Mouse (Mus musculus) liver, embryonic 14.5 days (tissue): ENCODE results near the gene Trmt10a.
"Not testable (repeated sequence)": the region's sequence is repeated elsewhere in the genome, so short reads cannot be mapped to it uniquely, and the experiment has no call there.

ENCODE experiments used
- CTCF ChIP-seq: IDR thresholded peaks from 2 replicates; pipeline ENCODE4 v1.5.1; 2016; ENCODE audit warnings: antibody characterized with exemption, low read depth, control low read depth
- EP300 ChIP-seq: IDR thresholded peaks from 2 replicates; pipeline ENCODE4 v1.6.1; 2016; ENCODE audit warnings: antibody characterized with exemption, low read depth

- not testable (repeated sequence) for TF ChIP-seq CTCF, EP300
These were observed 5.1 kb upstream of the Trmt10a start for GRCm38 (mm10) chr3:138138146-138138545.
